Mouse (Mus musculus) heart, embryonic 15.5 days (tissue): ENCODE data around the gene Syndig1. TPM values are rescaled to one million over a fixed set of nuclear protein-coding genes. Genes with fewer than 3 reads are reported as not detected.

Source experiments
- ATAC-seq: fragments of 200-750 bp; cut with Nextera tagmentation; replicated peaks from 2 replicates; pipeline ENCODE4 v1.8.0; 2017; ENCODE audit warnings: low read depth, moderate TSS enrichment; ENCODE audit not compliant: insufficient number of reproducible peaks, insufficient read depth, low FRiP score
- H3K27ac ChIP-seq: fragments of 300-500 bp; sonication (generic); 2 replicates; pipeline ENCODE4 v1.5.1; 2015; ENCODE audit warnings: mild to moderate bottlenecking, inconsistent platforms
- H3K27me3 ChIP-seq: fragments of 300-500 bp; sonication (generic); 2 replicates; pipeline ENCODE4 v1.6.1; 2015; ENCODE audit warnings: inconsistent platforms
- H3K36me3 ChIP-seq: fragments of 300-500 bp; sonication (generic); 2 replicates; pipeline ENCODE4 v1.6.1; 2015; ENCODE audit warnings: mild to moderate bottlenecking, inconsistent platforms
- H3K4me1 ChIP-seq: fragments of 300-500 bp; sonication (generic); replicated peaks from 2 replicates; pipeline ENCODE4 v1.6.1; 2015; ENCODE audit warnings: inconsistent platforms
- H3K4me2 ChIP-seq: fragments of 300-500 bp; sonication (generic); 2 replicates; pipeline ENCODE4 v1.6.1; 2015; ENCODE audit warnings: inconsistent platforms, mild to moderate bottlenecking, moderate library complexity
- H3K4me3 ChIP-seq: fragments of 300-500 bp; sonication (generic); 2 replicates; pipeline ENCODE4 v1.5.1; 2015; ENCODE audit warnings: mild to moderate bottlenecking, inconsistent platforms
- H3K9ac ChIP-seq: fragments of 300-500 bp; sonication (generic); 2 replicates; pipeline ENCODE4 v1.6.1; 2015; ENCODE audit warnings: mild to moderate bottlenecking, inconsistent platforms
- H3K9me3 ChIP-seq: fragments of 300-500 bp; sonication (generic); replicated peaks from 2 replicates; pipeline ENCODE4 v1.6.1; 2016; ENCODE audit warnings: inconsistent platforms
- WGBS: fragments of 180-500 bp; shearing (Covaris S2); methylation state at CpG from one replicate; pipeline ENCODE4 v1.1.7; 2015; ENCODE audit warnings: mixed read lengths; 5-methylcytosine and 5-hydroxymethylcytosine counted together
- polyA plus RNA-seq: library from polyadenylated mRNA; unstranded; fragments of >200 nt; fragmentation: Nextera tagmentation; extraction: Ambion mirVana; gene quantifications from 2 replicates; pipeline ENCODE4 v1.2.1, GENCODE M21; 2015

The Syndig1 gene
- polyA plus RNA-seq, 1 experiment from 2014 or later = 2.7 TPM

DNA sequence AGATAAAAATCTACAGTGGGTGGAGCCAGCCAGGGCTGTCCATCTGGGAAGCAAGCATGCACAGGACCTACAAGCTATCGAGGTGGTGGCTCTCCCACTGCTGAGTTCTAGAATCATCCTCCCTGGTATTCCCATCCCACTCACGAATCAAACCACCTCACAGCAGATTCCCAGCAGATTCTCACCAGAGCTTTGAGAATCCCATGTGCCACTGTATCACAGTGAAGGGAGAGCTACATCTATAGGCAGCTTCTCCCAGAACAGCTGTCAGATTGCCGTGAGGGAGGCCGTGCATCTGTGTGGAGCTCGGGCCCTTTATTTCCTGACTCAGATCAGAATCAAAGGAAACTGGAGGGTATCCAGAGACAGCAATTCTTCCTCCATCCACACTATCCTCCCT is 101.0 kb downstream of the Syndig1 start:
- H3K9ac ChIP-seq = no peak overlapping the region
- no peaks in the 10 kb centered on the region for H3K27me3 ChIP-seq
- 60% methylated on average over 5 of the region's 5 CpGs for WGBS

DNA sequence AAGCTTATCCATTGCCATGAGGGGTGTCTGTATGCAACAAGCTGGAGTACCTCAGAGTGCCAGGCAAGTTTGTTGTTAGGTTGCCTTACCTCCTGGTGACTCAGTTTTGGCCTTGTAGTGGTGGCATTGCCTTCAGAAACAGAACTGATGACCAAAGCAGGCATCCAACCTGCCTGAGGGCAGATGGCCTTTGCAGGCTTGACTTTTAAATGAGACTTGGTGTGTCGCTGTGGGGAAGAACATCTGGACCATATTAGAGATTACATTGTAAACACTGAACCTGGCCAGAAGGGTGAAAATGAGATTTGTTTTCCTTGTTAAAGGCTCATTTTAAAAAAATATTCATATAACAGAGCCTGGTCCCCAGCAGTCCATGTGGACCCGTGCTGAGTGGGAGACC is 102.1 kb downstream of the Syndig1 start:
- Histone ChIP-seq H3K4me3 (no peak overlapping the region), H3K27me3 (no peaks in the 10 kb centered on the region), H3K27ac (no peak overlapping the region), H3K36me3 (no peaks in the 10 kb centered on the region), H3K9ac (no peak overlapping the region), H3K4me1 (no peaks in the 10 kb centered on the region), H3K9me3 (no peaks in the 10 kb centered on the region), H3K4me2 (no peak overlapping the region)
- ATAC-seq = no peak
- WGBS = 67% methylated on average over 2 of the region's 2 CpGs

More for the DNA sequence above, 101.0 kb downstream of the Syndig1 start:
- Histone ChIP-seq H3K4me1 (no peaks in the 10 kb centered on the region), H3K4me2 (no peak overlapping the region), H3K9me3 (no peaks in the 10 kb centered on the region), H3K36me3 (no peaks in the 10 kb centered on the region), H3K27ac (no peak overlapping the region), H3K4me3 (no peak overlapping the region)
- ATAC-seq = no peak

DNA sequence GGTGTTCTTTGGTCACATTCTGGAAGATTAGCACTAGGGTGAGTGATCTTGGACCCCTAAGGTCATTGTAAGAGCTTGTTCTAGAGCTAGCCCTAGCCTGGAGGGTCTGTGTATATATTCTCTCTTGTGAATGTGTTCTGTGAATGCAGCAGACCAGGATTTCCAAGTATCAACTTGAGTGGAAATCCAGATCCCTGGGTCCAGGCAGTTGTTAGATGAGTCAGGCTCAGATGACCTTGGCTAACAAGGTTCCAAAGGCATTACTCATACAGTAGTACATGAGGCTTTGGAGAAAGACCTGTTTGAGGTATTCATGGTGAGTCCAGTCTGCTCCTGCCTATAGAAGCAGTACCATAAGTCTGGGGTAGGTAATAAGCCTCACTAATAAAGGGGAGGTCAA is 103.1 kb downstream of the Syndig1 start:
- ATAC-seq = no peak
- no peak overlapping the region for H3K4me3 ChIP-seq
- H3K4me2 ChIP-seq = no peak overlapping the region
- no peaks in the 10 kb centered on the region for H3K9me3 ChIP-seq
- H3K4me1 ChIP-seq = no peaks in the 10 kb centered on the region
- H3K27me3 ChIP-seq = no peaks in the 10 kb centered on the region
- H3K9ac ChIP-seq = no peak overlapping the region
- no peaks in the 10 kb centered on the region for H3K36me3 ChIP-seq
- H3K27ac ChIP-seq = no peak overlapping the region

DNA sequence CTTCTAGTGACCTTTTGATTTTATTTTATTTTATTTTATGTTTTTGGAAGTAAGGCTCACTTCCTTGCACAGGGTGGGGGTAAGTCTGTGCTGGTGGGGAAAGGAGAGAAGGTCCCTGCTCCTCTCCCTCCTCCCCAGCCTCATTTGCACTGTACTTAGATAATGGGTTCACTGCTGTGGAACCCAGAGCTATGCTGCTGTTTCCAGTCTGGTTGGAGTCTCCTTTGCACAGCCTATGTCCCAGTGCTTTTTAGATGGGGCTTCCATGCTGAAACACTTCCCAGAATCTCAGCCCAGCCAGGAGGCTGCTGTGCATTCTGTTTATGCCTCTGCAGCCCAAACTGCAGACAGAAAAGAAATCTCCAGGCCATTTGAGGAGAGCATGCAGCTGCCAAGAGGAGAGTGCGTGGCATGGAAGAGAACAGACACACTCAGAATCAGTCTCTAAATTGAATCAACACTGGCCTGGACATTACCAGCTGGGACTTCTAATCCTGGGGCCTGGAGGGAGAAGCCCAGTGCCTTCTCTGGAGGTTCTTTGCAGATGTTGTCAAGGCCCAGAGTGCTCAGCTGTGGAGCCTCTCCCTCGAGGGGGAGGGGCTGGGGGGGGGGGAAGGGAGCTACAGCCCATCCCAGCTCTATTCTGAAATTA is 104.4 kb downstream of the Syndig1 start:
- WGBS = 33% methylated on average over 2 of the region's 2 CpGs
- no peak overlapping the region for H3K27ac ChIP-seq
- H3K36me3 ChIP-seq = no peaks in the 10 kb centered on the region
- no peak overlapping the region for H3K4me2 ChIP-seq
- no peak overlapping the region for H3K4me3 ChIP-seq
- ATAC-seq = no peak
- H3K27me3 ChIP-seq = no peaks in the 10 kb centered on the region
- no peaks in the 10 kb centered on the region for H3K4me1 ChIP-seq
- H3K9me3 ChIP-seq = no peaks in the 10 kb centered on the region
- no peak overlapping the region for H3K9ac ChIP-seq

DNA sequence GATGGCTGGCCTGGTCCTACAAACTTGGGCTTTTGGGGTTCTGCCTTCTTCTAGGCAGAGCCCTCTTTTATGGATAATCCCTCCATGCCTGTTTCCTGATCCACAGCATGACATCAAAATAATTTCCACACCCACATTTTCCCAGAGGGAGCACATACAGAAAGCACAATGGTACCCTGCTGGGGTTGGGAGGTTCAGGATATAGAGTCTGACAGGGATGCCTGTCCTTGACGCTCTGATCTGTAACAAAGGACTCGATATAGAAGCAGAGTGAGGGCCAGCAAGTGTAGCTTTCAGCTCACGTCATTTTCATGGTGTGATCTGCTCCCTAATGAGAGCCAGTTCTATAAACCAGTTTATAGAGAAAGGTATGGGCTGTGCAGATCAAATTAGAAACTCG is 105.1 kb downstream of the Syndig1 start:
- Histone ChIP-seq H3K4me2 (no peak overlapping the region), H3K9me3 (no peaks in the 10 kb centered on the region), H3K9ac (no peak overlapping the region), H3K4me1 (no peaks in the 10 kb centered on the region), H3K27ac (no peak overlapping the region), H3K4me3 (no peak overlapping the region), H3K27me3 (no peaks in the 10 kb centered on the region), H3K36me3 (no peaks in the 10 kb centered on the region)
- no peak for ATAC-seq
- WGBS = 58% methylated on average over 4 of the region's 4 CpGs

DNA sequence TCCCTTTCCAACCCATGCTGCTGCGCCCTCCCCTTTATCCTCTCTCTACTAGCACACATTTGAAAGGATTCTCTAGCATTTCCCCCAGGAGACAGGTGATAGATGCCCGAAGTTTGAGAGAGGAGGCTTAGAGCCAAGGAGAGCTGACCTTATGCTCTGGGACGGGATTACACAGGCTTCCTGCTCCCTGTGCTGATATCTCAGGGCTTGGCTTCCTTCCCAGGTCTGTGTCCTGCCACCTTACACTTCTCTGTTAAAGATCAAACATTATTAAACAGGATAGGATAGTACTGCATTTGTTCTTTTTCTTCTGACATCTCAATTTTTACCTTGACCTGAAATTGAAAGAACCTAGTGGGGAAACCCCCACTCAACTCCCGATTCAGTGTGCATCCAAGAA is 109.8 kb downstream of the Syndig1 start:
- Histone ChIP-seq H3K9me3 (no peaks in the 10 kb centered on the region), H3K4me2 (no peak overlapping the region), H3K4me3 (no peak overlapping the region), H3K27ac (no peak overlapping the region), H3K36me3 (no peaks in the 10 kb centered on the region), H3K9ac (no peak overlapping the region), H3K4me1 (no peaks in the 10 kb centered on the region), H3K27me3 (no peaks in the 10 kb centered on the region)
- ATAC-seq = no peak
- WGBS = 55% methylated on average over 4 of the region's 4 CpGs

DNA sequence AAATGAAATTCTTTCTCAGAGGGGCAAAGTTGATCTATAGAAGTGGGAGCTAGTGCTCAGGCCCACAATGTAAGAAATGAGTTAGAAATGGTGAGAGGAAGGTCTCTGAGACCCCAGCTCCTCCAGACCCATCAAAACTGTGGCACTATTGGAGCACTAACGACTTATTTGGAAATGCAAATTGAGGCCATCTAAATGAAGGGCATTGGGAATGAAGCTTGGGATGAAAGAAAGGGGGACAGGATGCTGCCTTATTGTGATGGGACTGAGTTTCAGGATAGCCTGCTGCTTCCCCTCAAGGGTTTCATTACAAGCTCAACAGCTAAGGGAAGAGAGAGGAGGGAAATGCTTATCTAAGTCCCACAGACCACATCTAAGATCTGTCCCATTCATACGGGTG is 110.6 kb downstream of the Syndig1 start:
- ATAC-seq = no peak
- no peak overlapping the region for H3K4me3 ChIP-seq

DNA sequence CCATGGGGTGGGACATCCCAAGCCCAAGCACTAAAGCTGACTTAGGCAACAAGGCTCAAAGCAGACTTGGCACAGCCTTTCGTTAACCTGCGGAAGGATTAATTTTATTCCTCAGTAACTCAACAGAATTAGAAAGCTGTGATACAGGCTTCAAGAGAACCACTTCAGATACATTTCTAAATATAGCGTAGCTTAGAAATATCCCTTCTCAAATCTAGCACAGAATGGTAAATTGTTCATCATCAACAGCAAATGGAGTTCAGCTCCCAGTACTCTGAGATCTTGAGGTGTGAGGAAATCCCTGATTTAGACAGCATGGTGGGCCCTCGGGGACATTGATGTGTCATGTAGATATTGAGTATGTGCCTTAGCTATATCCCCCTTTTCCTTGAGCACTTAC is 121.6 kb downstream of the Syndig1 start:
- Histone ChIP-seq H3K27me3 (no peaks in the 10 kb centered on the region), H3K4me3 (no peak overlapping the region), H3K9ac (no peak overlapping the region), H3K27ac (no peak overlapping the region), H3K4me1 (no peaks in the 10 kb centered on the region), H3K9me3 (no peaks in the 10 kb centered on the region), H3K36me3 (no peaks in the 10 kb centered on the region), H3K4me2 (no peak overlapping the region)
- WGBS = 75% methylated on average over 4 of the region's 4 CpGs
- no peak for ATAC-seq

More for the DNA sequence above, 110.6 kb downstream of the Syndig1 start:
- no peak overlapping the region for H3K9ac ChIP-seq
- no peaks in the 10 kb centered on the region for H3K9me3 ChIP-seq
- WGBS = 44% methylated on average over 2 of the region's 2 CpGs
- no peaks in the 10 kb centered on the region for H3K27me3 ChIP-seq
- H3K27ac ChIP-seq = no peak overlapping the region
- H3K4me1 ChIP-seq = no peaks in the 10 kb centered on the region
- H3K4me2 ChIP-seq = no peak overlapping the region
- H3K36me3 ChIP-seq = no peaks in the 10 kb centered on the region

DNA sequence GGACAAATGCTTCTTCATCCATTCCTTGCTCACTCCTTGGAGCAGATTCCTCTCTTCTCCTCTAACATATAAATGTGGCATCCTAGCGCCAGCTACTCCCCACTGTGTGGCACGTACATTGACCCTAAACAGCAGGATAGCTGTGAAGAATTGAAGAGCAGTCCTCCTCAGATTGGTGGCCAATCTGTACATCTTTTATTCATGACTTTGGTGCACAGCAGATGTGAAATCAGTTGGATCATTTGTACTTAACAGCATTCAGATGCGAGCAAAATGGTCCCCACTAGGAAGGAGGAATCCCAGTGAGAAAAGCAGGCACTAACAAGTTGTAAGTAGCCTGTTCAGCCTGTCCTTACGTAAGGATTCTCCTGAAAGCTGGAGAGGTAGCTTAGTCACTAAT is 142.0 kb downstream of the Syndig1 start:
- Histone ChIP-seq H3K9me3 (no peaks in the 10 kb centered on the region), H3K9ac (no peak overlapping the region), H3K4me3 (no peak overlapping the region), H3K4me2 (no peak overlapping the region), H3K36me3 (no peaks in the 10 kb centered on the region), H3K4me1 (no peaks in the 10 kb centered on the region), H3K27ac (no peak overlapping the region), H3K27me3 (no peaks in the 10 kb centered on the region)
- no peak for ATAC-seq
- 75% methylated on average over 4 of the region's 4 CpGs for WGBS

DNA sequence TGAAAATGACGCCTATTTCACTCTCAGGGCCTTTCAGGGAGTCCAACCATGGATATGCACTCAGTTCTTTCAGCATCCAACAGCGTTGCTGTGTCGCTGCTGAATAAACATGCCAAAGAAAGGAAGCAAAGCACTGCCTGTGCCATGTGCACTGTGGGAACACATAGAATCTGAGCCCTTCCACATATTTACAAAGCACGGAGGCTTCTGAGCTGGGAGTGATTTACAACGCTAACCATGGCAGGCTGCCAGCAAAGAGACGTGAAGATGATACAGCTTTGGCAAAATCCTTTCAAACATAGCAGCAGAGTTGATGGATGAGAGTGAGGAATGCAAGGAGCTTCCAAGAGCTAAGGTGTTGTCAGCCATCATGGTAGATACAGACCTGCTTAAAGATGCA is 144.6 kb downstream of the Syndig1 start:
- Histone ChIP-seq H3K9me3 (no peaks in the 10 kb centered on the region), H3K4me1 (no peaks in the 10 kb centered on the region), H3K27ac (no peak overlapping the region), H3K27me3 (no peaks in the 10 kb centered on the region), H3K4me3 (no peak overlapping the region), H3K9ac (no peak overlapping the region), H3K36me3 (no peaks in the 10 kb centered on the region), H3K4me2 (no peak overlapping the region)
- WGBS = 51% methylated on average over 6 of the region's 6 CpGs
- ATAC-seq = 0 out of 2 replicates have a peak, but pooled peaks have one; percentile 27

DNA sequence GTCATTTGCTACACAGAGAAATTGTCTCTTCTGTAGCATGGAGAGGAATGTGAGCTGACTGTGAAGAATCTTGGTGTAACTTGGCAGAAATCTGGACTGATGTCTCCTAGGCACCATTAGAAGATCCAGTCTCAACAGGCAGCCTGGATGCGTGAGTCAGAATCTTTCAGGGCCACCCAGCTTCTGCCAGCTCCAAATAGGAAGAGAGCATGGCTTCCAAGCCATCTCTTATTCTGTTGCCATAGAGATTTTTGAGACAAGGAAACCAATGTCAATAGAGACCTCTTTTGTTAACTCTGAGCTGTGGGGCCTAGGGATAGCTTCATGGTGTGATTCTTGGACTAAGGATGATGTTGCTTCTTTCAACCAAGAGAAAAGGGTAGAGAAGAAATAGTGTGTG is 151.4 kb downstream of the Syndig1 start:
- H3K4me1 ChIP-seq = no peaks in the 10 kb centered on the region
- no peak overlapping the region for H3K4me2 ChIP-seq
- no peaks in the 10 kb centered on the region for H3K9me3 ChIP-seq
- 67% methylated on average over 1 of the region's 1 CpGs for WGBS
- H3K27ac ChIP-seq = no peak overlapping the region
- H3K36me3 ChIP-seq = no peaks in the 10 kb centered on the region
- H3K4me3 ChIP-seq = no peak overlapping the region
- no peak overlapping the region for H3K9ac ChIP-seq
- no peak for ATAC-seq
- no peaks in the 10 kb centered on the region for H3K27me3 ChIP-seq

DNA sequence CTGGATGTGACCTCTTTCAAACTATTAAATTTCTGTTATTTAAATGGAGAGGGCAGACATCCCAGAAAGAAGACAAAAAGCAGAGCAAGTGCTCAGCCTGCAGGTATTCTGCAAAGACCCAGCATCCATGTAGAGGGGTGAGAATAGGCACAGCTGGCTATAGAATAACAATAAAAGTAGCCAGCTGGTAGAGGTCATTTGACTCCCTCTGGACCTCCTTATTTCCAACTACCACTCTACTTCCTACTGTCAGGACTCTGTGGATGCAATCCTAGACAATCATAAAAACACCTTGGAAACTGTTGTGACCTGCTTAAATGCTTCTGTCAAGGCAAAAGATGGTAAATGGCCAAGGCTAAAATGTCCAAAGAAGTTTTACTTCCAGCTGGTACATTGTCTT is 153.5 kb downstream of the Syndig1 start:
- Histone ChIP-seq H3K9ac (no peak overlapping the region), H3K4me3 (no peak overlapping the region), H3K4me2 (no peak overlapping the region), H3K4me1 (no peaks in the 10 kb centered on the region), H3K27ac (no peak overlapping the region), H3K36me3 (no peaks in the 10 kb centered on the region), H3K9me3 (no peaks in the 10 kb centered on the region), H3K27me3 (no peaks in the 10 kb centered on the region)
- ATAC-seq = no peak
